Mouse (Mus musculus) cortical plate, adult 2 months (tissue): ENCODE results near the gene Il1rapl1.

Experiments used
- CTCF ChIP-seq: fragments of 200-500 bp; IDR thresholded peaks from 2 replicates; pipeline ENCODE4 v1.5.1; 2011; ENCODE audit warnings: mild to moderate bottlenecking, control low read depth, low read length; ENCODE audit not compliant: insufficient read depth; ENCODE audit errors: extremely low read depth
- POLR2A ChIP-seq: fragments of 200-500 bp; IDR thresholded peaks from 2 replicates; pipeline ENCODE4 v1.6.1; 2011; ENCODE audit warnings: mild to moderate bottlenecking, low read length, control low read depth; ENCODE audit not compliant: insufficient read depth; ENCODE audit errors: extremely low read depth

GRCm38 (mm10) chrX:88070368-88070767 lies 45.1 kb downstream of the Il1rapl1 start:
- TF ChIP-seq CTCF (no peak), POLR2A (no peak)
